Mouse (Mus musculus) thymus, postnatal 4 days (tissue): ENCODE measurements at regions not wholly inside any gene's neighbourhood (a gene's known extent, or its start where the extent isn't known, plus 50 kb on each side); places are given as distances from the start of the nearest gene placed in this dataset.

Experiments used
- DNase-seq: peaks from one replicate; pipeline ENCODE4 v3.0.0; 2021

- DNase-seq, result no peak
These were observed 218.5 kb upstream of the Gbe1 start for GRCm38 (mm10) chr16:70095221-70095620.

GRCm38 (mm10) chr16:70103791-70104378 lies 209.9 kb upstream of the Gbe1 start:
- no peak for DNase-seq

- DNase-seq, result no peak
These were observed 172.3 kb upstream of the Gbe1 start for GRCm38 (mm10) chr16:70141466-70141865.

DNA sequence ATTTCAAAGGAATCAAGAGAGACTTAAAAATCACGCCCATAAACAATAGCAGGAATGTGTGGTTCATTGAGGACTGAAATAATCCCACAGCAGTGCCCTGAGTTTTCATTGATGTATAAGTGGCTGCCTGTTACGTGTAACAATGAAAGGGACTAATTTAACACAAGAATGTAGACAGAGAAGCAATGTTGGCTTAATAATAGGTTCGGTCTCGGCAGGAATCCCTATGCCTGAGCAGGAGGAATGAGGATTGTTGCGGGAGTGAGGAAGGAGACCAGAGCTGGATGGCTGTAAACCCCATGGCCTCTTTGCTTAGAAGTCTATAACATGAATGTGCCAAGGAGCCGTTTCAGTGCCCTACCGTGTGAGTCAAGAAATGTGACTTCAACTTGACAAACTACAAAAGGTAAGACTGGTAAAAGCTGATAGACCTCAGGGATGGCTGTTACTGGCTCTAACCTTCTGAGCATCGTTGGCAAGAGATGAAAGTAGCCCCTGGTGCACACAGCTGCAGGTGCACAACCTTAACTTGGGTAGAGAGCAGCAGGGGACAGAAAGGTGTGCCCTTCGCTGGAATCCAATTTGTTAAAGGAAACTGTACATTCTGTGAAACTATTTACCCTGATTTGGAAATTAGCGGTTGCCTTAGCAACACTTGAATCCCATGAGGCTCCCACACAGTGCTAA lies 165.9 kb upstream of the Gbe1 start:
- no peak for DNase-seq

DNA sequence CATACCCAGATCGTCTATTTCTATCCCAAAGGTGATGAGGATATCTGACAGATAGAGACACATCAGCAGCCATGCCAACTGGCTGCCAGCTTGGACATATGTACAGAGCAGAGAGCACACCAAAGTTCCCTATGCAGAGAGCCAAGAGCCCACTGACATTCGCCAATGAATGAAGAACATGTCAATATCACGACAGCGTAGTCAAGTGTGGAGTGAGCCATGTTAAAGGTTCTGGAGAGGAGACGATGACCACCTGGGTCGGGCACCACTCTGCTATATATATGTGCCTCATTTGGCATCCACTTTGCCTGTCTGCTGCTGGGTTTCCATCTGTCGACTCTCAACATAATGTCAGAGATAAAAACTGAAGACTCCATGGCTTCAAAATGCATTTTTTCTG lies 159.2 kb upstream of the Gbe1 start:
- no peak for DNase-seq

DNA sequence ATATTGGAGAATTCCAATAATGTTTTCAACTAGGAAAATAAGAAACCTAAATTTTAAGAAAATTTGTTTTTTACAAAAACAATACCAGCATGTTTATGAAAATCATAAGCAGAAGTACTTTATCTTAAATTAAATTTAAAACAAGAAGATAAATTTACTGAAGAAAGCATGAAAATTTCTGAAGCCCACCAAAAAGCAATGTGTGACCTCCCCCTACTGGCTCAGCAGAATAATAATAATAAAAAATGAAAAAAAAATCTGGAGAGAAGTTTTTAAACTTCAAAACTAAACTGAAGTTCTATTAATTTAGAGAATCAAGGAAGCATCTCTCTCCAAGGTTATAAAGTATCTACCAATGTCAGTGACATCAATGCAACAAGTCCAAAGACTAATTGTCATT lies 153.2 kb upstream of the Gbe1 start:
- no peak for DNase-seq

- DNase-seq, result no peak
These were observed 138.6 kb upstream of the Gbe1 start for GRCm38 (mm10) chr16:70175140-70175539.

DNA sequence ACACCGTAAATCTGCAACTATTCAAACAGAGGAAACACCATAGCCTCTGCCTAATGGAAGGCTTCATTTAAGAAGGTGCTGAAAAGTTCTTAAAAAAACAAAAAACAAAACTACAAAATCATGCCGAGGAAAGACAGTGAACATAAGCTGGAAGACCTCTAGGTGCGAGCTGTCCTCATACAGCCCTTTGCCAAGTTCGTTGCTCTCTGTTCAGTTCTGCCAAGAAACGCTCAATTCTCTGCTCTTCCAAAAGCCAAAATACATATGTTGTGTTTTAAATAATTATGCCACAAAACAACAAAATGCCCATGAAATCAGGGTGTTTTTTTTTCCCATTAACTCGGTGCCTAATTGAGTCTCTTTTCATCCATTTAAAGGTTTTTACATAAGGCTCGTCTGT lies 134.8 kb upstream of the Gbe1 start:
- no peak for DNase-seq

GRCm38 (mm10) chr16:70213861-70214597 lies 99.7 kb upstream of the Gbe1 start:
- DNase-seq, result no peak

DNA sequence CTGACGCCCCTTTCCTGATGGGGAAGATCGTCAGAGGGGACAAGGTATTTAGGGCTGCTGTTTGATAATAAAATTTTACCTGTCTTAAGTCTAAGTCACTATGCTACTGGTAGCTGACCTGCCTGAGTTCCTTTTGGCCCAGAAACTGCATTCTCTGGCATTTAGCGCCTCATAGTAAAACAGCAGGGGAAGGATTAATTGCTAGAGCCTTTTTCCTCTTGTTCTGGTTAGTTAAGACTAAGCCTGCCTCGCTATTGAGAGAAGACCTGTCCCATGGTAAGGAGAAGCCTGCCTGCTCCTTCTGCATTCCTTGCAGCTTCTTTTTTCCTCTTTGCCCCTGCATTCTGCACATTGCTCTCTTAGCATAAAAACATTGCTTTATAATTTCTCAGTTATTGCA lies 98.9 kb upstream of the Gbe1 start:
- no peak for DNase-seq

DNA sequence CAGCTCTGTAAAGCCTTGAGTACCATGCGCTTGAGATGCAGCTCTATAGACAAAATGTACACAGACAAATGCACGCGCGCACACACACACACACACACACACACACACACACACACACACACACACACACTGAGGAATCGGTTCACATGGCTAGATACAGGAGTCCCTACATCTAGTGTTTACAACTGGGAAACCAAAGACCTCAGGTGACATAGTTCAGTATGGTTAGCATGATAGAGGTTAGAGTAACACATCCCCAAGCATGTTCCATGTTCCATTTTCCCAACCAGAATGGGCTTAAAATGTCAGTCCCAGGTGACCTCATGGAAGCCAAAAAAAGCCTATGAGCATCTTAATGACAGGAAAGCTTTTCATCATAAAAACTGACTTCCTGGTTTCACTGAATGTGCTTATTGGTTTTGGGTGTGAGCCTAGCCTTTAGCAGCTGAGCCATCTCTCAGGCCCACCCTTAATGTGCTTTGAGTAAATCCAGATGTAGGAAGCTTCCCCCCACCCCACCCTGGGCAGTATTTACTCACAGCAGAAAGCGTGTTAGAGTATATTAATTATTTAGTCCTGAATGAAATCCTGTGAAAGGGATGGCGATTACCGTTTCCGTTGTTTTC lies 86.0 kb upstream of the Gbe1 start:
- DNase-seq, result no peak

DNA sequence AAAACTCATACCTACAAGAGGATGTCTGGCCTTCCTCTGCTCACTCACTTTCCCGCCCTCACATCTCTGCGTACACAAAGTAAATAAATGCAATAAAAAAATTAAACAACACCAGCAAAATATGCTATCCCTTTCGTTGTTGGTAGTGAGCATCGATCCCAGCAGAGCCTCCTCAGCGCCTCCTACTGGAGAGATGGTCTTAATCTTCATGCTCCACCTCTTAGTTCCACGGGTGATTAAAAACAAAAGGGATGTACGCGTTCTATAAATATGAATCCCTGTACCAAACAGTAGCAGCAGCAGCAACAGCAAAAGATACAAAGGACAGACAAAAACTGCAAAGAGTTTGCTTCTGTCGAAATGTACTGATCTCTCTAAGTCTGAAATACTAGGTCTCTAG lies 81.0 kb upstream of the Gbe1 start:
- DNase-seq, result no peak

DNA sequence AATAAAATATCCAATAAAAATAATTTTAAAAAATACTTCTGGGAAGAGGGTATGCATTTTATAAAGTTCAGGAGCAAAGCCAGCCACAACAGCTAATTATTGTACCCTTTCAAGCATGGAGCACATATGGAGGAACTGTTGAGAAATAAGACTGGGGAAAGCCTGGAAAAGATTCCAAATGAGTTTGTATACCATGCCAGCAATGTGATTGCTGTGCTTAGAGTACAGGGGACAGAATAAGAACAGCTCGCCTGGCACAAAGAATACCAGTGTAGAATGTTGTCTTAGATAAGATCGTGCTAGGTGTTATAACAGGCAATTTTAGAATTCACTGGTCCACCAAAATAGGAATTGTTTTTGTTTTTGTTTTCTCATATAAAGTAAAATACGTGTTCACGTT lies 78.6 kb upstream of the Gbe1 start:
- DNase-seq, result no peak

DNA sequence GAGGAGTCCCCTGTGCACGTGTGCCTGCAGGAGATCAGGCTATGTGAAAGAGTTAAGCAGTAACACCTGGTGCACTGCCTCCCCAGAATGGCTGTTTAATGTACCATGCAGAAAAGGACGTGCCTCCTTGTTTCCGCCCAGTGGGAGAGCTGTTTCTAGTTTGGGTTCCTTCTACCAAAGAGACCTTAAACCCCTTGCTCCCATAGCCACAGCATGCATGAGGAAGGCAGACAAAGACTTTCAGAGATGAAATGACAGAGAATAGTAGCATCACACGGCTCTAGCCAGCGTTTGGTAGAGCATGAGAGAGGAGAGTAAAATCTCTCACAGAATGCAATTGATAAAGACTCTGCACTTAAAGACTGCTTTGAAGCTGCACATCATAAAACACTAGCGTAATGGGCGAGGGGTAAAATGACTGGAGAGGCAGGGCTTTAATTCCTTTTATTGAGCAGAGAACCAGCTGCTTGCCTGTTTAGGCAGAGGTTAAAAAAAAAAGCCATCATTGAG lies 74.3 kb upstream of the Gbe1 start:
- no peak for DNase-seq

GRCm38 (mm10) chr16:70244205-70244756 lies 69.5 kb upstream of the Gbe1 start:
- DNase-seq, result no peak

DNA sequence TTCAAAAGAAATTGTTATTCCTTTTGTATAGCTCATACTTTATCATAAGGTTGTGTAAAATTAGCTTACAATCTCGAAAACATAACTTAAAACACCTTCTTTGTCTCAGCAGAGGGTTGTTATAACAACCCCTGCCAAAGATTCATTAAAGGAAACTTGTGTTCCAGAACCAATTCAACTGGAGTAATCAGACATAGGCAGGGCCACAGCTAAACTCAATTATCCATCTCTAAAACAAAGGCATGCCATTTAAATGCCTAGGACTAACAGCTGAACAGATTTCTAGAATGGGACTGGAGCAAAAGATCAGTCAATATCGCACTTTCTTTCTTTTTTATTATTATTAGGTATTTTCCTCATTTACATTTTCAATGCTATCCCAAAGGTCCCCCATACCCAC lies 68.8 kb upstream of the Gbe1 start:
- no peak for DNase-seq

- no peak for DNase-seq
These were observed 54.4 kb upstream of the Gbe1 start for GRCm38 (mm10) chr16:70259364-70259763.

- no peak for DNase-seq
These were observed 53.6 kb upstream of the Gbe1 start for GRCm38 (mm10) chr16:70260151-70260550.
